Mouse (Mus musculus): ENCODE results near the gene Aspa. TPM values are rescaled to one million over a fixed set of nuclear protein-coding genes. Genes with fewer than 3 reads are reported as not detected.
"Not testable (repeated sequence)": the region's sequence is repeated elsewhere in the genome, so short reads cannot be mapped to it uniquely, and the experiment has no call there.

Gene Aspa
- polyA plus RNA-seq, 1 experiment from 2014 or later: 9.1 TPM

DNA sequence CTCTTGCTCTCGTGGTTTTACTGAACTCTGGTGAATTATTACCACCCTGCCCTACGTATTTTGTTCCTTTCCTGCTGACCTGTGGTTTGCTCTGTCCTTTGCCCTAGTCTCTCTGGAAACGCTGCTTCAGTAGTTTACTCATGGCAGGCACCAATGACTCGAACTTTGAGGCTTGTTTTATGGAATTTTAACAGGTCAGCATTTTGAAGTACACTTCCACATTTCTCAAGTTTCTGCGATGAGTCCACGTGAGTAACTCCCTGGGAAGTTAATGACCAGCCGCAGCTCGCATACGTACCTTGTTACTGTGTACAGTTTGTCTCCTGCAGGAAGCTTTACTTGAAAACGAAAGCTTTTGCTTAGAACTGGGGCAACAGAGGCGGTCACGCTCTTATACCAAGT is 2.9 kb downstream of the Aspa start:
- Histone ChIP-seq H3K4me3 (ENCODE audit: low read depth, low read length) (peak overlapping the region; percentile 16), H3K4me1 (ENCODE audit: insufficient read depth) (peaks cover 3% of the 10 kb centered on the region; the same call in 1 of the 2 replicates), H3K36me3 (replicated peaks; ENCODE audit: insufficient read depth, low read length) (no peaks in the 10 kb centered on the region), H3K27me3 (ENCODE audit: insufficient read depth, low read length) (no peaks in the 10 kb centered on the region), H3K4me2 (ENCODE audit: low read depth, low read length) (peak overlapping the region; percentile 63), H3K9ac (replicated peaks) (no peak overlapping the region), H3K9me3 (ENCODE audit: low read length) (no peaks in the 10 kb centered on the region), H3K27ac (ENCODE audit: low read depth) (peak overlapping the region; percentile 75)
- DNase-seq (peak; percentile 48), ATAC-seq (peak; percentile 94)
- 19% methylated on average over 12 of the region's 12 CpGs for WGBS (ENCODE audit: insufficient replicate concordance)
- TF ChIP-seq EP300 (IDR thresholded peaks at IDR 0.05; ENCODE audit: low read depth): peak; percentile 58; the same call in 1 of the 2 replicates
- no peak for TF ChIP-seq CTCF (IDR thresholded peaks at IDR 0.05; ENCODE audit: low read depth)

DNA sequence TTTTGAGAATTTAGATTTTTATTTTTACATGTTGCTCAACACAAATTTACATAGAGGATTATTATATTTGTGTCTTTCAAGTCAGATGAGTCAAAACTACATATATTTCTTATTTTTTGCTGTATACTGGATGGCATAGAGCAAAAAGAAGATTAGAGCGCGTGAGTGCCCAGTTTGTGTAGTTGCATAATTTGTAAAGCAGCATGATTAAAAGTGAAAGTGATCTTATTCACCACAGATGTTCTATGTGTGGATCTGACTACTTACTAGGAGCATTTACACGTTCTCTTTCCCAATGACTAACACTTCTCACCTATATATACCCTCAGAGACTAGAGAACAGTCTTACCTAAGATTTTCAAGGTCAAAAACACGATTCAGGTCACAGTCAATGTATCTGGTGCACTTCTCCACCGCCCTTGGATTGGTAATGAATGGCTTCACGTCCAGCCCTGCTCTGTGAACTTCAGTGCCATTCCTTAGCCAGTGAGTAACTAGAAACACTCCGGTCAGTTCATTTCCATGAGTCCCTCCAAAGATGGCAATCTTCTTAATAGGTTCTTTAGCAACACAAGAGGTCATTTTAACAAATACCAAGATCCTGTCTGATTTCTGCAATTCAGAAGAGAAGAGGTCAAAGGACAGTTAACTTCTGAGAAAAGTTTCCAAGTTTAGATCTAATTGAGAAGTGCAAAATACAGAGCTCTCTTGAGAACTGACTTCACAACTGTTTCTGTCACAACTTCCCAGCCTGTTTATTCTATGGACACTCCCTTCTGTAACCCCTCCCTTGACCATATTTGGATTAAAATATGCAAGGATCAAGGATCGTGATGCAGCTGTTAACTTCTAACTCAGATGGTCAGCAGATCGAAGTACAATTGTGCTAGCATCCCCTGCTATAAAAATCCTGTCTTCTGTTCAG is 5.2 kb downstream of the Aspa start:
- Histone ChIP-seq H3K9ac (replicated peaks) (peak overlapping the region; percentile 38; the same call in 1 of the 2 replicates), H3K4me2 (ENCODE audit: low read depth, low read length) (peak overlapping the region; percentile 63), H3K27me3 (ENCODE audit: insufficient read depth, low read length) (no peaks in the 10 kb centered on the region), H3K9me3 (ENCODE audit: low read length) (no peaks in the 10 kb centered on the region), H3K4me1 (ENCODE audit: insufficient read depth) (peaks cover 3% of the 10 kb centered on the region; the same call in 1 of the 2 replicates), H3K4me3 (ENCODE audit: low read depth, low read length) (peak overlapping the region; percentile 32), H3K36me3 (replicated peaks; ENCODE audit: insufficient read depth, low read length) (no peaks in the 10 kb centered on the region), H3K27ac (ENCODE audit: low read depth) (peak overlapping the region; percentile 82)
- 49% methylated on average over 9 of the region's 9 CpGs for WGBS (ENCODE audit: insufficient replicate concordance)
- ATAC-seq: peak; percentile 24; the same call in 1 of the 2 replicates
- TF ChIP-seq CTCF (IDR thresholded peaks at IDR 0.05; ENCODE audit: low read depth) (no peak), EP300 (IDR thresholded peaks at IDR 0.05; ENCODE audit: low read depth) (no peak)
- no peak for DNase-seq

DNA sequence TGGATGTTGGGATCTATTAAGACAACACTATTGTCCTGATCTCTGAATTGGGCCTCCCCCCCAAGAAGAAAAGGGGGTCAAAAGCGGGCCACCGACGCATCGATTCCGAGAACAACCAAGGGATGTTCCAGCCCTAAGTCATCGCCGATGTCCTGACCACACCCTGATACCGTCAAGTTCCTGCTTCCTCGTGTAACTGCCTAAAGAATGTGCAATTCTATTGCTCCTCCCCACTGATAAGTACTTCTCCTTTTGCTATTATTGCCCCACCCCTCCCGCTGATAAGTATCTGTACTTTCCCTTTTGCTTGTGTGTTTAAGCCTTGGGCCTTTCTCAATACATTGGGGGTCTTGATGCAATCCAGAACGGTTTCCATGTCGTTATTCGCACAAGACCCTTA is 8.3 kb downstream of the Aspa start:
- H3K36me3 ChIP-seq (replicated peaks; ENCODE audit: insufficient read depth, low read length): not testable (repeated sequence)
- WGBS (ENCODE audit: insufficient replicate concordance): 88% methylated on average over 13 of the region's 13 CpGs

DNA sequence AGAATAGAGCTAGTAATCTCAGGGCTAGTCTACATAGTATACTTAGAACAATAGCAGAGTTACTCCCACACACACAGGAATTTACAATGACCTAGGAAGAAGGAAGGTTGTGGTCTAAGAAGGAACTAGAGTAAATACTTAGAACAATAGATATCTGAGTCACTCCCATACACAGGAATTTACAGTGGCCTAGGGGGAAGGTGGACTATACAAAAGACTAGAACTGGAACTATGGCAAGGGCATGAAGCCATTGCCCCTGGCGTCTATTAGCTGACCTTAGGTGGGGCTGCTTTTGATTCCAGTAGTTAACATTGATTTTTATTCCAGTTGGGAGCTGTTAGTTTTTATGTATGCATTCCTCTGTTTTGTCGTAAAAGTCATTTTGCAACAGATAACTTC is 10.8 kb downstream of the Aspa start:
- not testable (repeated sequence) for ATAC-seq, DNase-seq
- WGBS (ENCODE audit: insufficient replicate concordance): 65% methylated on average over 2 of the region's 2 CpGs

More for the DNA sequence above, 8.3 kb downstream of the Aspa start:
- H3K4me3 ChIP-seq (ENCODE audit: low read depth, low read length); DNase-seq; H3K9me3 ChIP-seq (ENCODE audit: low read length); H3K9ac ChIP-seq (replicated peaks); H3K4me1 ChIP-seq (ENCODE audit: insufficient read depth); ATAC-seq; H3K27ac ChIP-seq (ENCODE audit: low read depth); H3K27me3 ChIP-seq (ENCODE audit: insufficient read depth, low read length); H3K4me2 ChIP-seq (ENCODE audit: low read depth, low read length): not testable (repeated sequence)

DNA sequence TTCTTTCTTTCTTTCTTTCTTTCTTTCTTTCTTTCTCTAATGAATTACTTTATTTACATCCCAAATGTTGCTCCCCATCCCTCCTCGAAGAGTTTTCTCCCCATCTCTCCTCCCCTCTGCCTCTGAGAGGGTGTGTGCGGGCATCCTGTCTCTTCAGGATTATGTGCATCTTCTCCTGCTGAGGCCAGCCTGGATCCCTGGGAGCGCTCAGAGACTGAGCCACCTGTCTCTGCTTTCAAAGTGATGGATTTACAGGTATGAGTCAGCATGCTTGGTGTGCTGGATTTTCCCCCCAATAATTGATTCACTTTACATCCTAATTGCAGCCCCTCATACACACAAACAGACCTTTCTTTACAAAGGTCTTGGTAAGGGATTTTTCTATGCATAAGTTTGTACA is 13.4 kb downstream of the Aspa start:
- H3K27ac ChIP-seq (ENCODE audit: low read depth): no peak overlapping the region
- 52% methylated on average over 3 of the region's 3 CpGs for WGBS (ENCODE audit: insufficient replicate concordance)
- no peak for TF ChIP-seq CTCF (IDR thresholded peaks at IDR 0.05; ENCODE audit: low read depth)
- TF ChIP-seq EP300 (IDR thresholded peaks at IDR 0.05; ENCODE audit: low read depth): no peak

More for the DNA sequence above, 10.8 kb downstream of the Aspa start:
- not testable (repeated sequence) for H3K27me3 ChIP-seq (ENCODE audit: insufficient read depth, low read length); H3K4me1 ChIP-seq (ENCODE audit: insufficient read depth); H3K9ac ChIP-seq (replicated peaks); H3K4me2 ChIP-seq (ENCODE audit: low read depth, low read length); H3K9me3 ChIP-seq (ENCODE audit: low read length); H3K27ac ChIP-seq (ENCODE audit: low read depth); H3K36me3 ChIP-seq (replicated peaks; ENCODE audit: insufficient read depth, low read length); H3K4me3 ChIP-seq (ENCODE audit: low read depth, low read length)

DNA sequence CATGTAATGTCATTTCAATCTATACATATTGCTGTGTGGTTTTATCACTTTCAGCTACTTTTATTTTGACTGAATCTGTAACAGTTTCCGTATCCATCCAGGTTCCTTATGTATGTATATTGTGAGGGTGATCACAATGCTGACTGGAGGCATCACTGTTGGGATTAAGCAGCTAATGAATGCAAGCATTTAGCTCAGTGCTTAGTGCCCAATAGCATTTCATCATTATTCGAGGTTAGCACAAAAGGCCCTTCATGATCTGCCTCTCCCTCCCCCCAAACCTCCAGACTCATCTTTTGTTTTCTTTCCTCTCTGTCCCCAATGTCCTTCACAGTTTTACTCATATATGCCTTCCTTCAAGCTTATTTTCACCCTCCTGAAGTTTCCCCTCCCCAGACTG is 26.3 kb downstream of the Aspa start:
- ATAC-seq (no peak), DNase-seq (no peak)
- H3K9ac ChIP-seq (replicated peaks): no peak overlapping the region
- H3K27me3 ChIP-seq (ENCODE audit: insufficient read depth, low read length): no peaks in the 10 kb centered on the region
- H3K36me3 ChIP-seq (replicated peaks; ENCODE audit: insufficient read depth, low read length): no peaks in the 10 kb centered on the region
- WGBS (ENCODE audit: insufficient replicate concordance): 65% methylated on average over 2 of the region's 2 CpGs
- H3K9me3 ChIP-seq (ENCODE audit: low read length): no peaks in the 10 kb centered on the region
- no peak overlapping the region for H3K4me3 ChIP-seq (ENCODE audit: low read depth, low read length)
- no peak overlapping the region for H3K4me2 ChIP-seq (ENCODE audit: low read depth, low read length)
- TF ChIP-seq CTCF (IDR thresholded peaks at IDR 0.05; ENCODE audit: low read depth) (no peak), EP300 (IDR thresholded peaks at IDR 0.05; ENCODE audit: low read depth) (no peak)
- no peak overlapping the region for H3K27ac ChIP-seq (ENCODE audit: low read depth)
- H3K4me1 ChIP-seq (ENCODE audit: insufficient read depth): no peaks in the 10 kb centered on the region

More for the DNA sequence above, 13.4 kb downstream of the Aspa start:
- no peak overlapping the region for H3K9ac ChIP-seq (replicated peaks)
- no peak overlapping the region for H3K4me2 ChIP-seq (ENCODE audit: low read depth, low read length)
- H3K4me3 ChIP-seq (ENCODE audit: low read depth, low read length): no peak overlapping the region
- no peak for DNase-seq
- 0 out of 2 replicates have a peak, but pooled peaks cover 2% of the 10 kb centered on the region for H3K36me3 ChIP-seq (replicated peaks; ENCODE audit: insufficient read depth, low read length)
- no peaks in the 10 kb centered on the region for H3K27me3 ChIP-seq (ENCODE audit: insufficient read depth, low read length)
- no peak for ATAC-seq
- no peaks in the 10 kb centered on the region for H3K9me3 ChIP-seq (ENCODE audit: low read length)
- no peaks in the 10 kb centered on the region for H3K4me1 ChIP-seq (ENCODE audit: insufficient read depth)

Data from liver, postnatal 0 days (tissue).